ENCODE assay signal across 8 mouse cellular contexts in the genomic region with DNA sequence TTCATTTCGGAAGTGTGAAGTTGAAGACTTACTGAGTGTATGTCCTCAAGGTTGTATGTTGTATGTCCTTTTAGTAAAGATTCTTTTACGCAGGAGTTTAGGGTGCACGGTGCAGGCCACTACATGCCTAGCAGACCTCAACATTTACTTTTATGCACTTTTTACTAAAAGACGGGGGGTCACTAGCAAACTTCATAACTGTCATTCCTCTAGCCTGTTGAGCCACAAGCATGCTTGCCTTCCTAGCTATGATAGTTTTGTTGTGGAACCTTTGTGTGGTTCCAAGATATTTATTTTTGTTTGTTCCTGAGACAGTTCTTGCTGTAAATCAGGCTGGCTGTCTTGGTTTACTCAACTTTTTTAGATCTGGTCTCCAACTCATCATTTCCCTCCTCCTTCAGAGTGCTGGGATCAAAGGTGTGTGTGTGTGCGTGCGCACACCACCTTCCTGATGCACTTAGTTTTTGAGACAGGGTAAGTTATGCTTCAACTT. TPM values are rescaled to one million over a fixed set of nuclear protein-coding genes. Genes with fewer than 3 reads are reported as not detected.
DNase-seq lines count a peak whose midpoint lies in the region; ATAC-seq and TF ChIP-seq lines count a peak whose summit lies in the region.

No protein-coding gene starts in this region.

- DNase-seq in heart, postnatal 25 days (ENCODE audit: low spot score), result no peak
- DNase-seq in induced T-regulatory cell, adult 2 months (ENCODE audit: low read depth), result peak; percentile 59
- DNase-seq in cerebellum, adult 11 months, result no peak
- DNase-seq in adrenal gland, postnatal 14 days, result no peak
- no peak for DNase-seq in gastrocnemius, postnatal 36 days

- H3K9ac ChIP-seq in heart, embryonic 14.5 days (ENCODE audit: low read length), result peak overlapping the region; percentile 90
- peak overlapping the region; percentile 92 for H3K9ac ChIP-seq in midbrain, embryonic 12.5 days (replicated peaks)

- no peaks in the 10 kb centered on the region for H3K9me3 ChIP-seq in heart, embryonic 14.5 days (ENCODE audit: control insufficient read depth, low read length)
- H3K9me3 ChIP-seq in midbrain, embryonic 12.5 days, result no peaks in the 10 kb centered on the region

- no peak for TF ChIP-seq CTCF in bone marrow, adult 2 months (IDR thresholded peaks at IDR 0.05; ENCODE audit: control insufficient read depth, insufficient read depth, low read length)

- peaks cover 0 to 11% of the 10 kb centered on the region in 2 experiments; a peak in 2 of 4 replicates for H3K4me1 ChIP-seq in heart, embryonic 14.5 days (ENCODE audit: control insufficient read depth in 2 of 2, insufficient read depth in 2 of 2, low read length in 2 of 2)
- no peaks in the 10 kb centered on the region for H3K4me1 ChIP-seq in bone marrow, adult 2 months (ENCODE audit: control insufficient read depth, insufficient read depth, low read length)
- peaks cover 31% of the 10 kb centered on the region for H3K4me1 ChIP-seq in midbrain, embryonic 12.5 days

- intact Hi-C loops in heart, postnatal 25 days (cut with DNase I), result loop anchor here (2.0 kb wide), 1 partner anchor 27 kb away; a partner anchor contains a TSS
- intact Hi-C loops in gastrocnemius, postnatal 36 days (cut with DNase I), result no loop called here

- no peak for TF ChIP-seq POLR2A in bone marrow, adult 2 months (IDR thresholded peaks at IDR 0.05; ENCODE audit: borderline replicate concordance, control insufficient read depth, low read depth, low read length)

- H3K27ac ChIP-seq in heart, embryonic 14.5 days (replicated peaks in 1 of 2; ENCODE audit: control insufficient read depth in 1 of 2, insufficient read depth in 1 of 2, low read depth in 2 of 2, low read length in 2 of 2), result peak overlapping the region; percentile 22 to 98; a peak in 3 of 4 replicates
- no peak overlapping the region for H3K27ac ChIP-seq in bone marrow, adult 2 months (ENCODE audit: control insufficient read depth, insufficient read depth, low read depth, low read length, poor library complexity)
- no peak overlapping the region for H3K27ac ChIP-seq in midbrain, embryonic 12.5 days (replicated peaks)

- H3K4me2 ChIP-seq in heart, embryonic 14.5 days (ENCODE audit: low read length), result peak overlapping the region; percentile 97
- H3K4me2 ChIP-seq in midbrain, embryonic 12.5 days (replicated peaks), result peak overlapping the region; percentile 94

- no peak for ATAC-seq in heart, embryonic 14.5 days (ENCODE audit: insufficient number of reproducible peaks, insufficient read depth, low FRiP score, low read depth)
- ATAC-seq in midbrain, embryonic 12.5 days (ENCODE audit: low FRiP score, low read depth), result no peak

- H3K4me3 ChIP-seq in heart, embryonic 14.5 days (ENCODE audit: control insufficient read depth in 1 of 2, insufficient read depth in 1 of 2, low read depth in 1 of 2, low read length in 2 of 2), result peak overlapping the region; percentile 75 to 88
- H3K4me3 ChIP-seq in bone marrow, adult 2 months (replicated peaks; ENCODE audit: control insufficient read depth, low read depth, low read length), result peak overlapping the region; percentile 95
- H3K4me3 ChIP-seq in midbrain, embryonic 12.5 days, result peak overlapping the region; percentile 77

- 0% methylated on average over 6 of the region's 6 CpGs for WGBS in heart, embryonic 14.5 days
- 0% methylated on average over 6 of the region's 6 CpGs for WGBS in bone marrow, adult 2 months
- under 1% methylated on average over 6 of the region's 6 CpGs for WGBS in midbrain, embryonic 12.5 days

- peaks cover 31% of the 10 kb centered on the region for H3K36me3 ChIP-seq in heart, embryonic 14.5 days (ENCODE audit: control insufficient read depth, insufficient read depth, low read length)
- peaks cover 24% of the 10 kb centered on the region for H3K36me3 ChIP-seq in midbrain, embryonic 12.5 days

- H3K27me3 ChIP-seq in heart, embryonic 14.5 days (ENCODE audit: control insufficient read depth, insufficient read depth, low read length), result no peaks in the 10 kb centered on the region
- H3K27me3 ChIP-seq in midbrain, embryonic 12.5 days, result no peaks in the 10 kb centered on the region

RNA-seq across cellular contexts. Expression of a gene that starts 1.2 kb away (rescaled TPM):
- 340 and 357 TPM in 2 replicates for polyA plus RNA-seq in heart, embryonic 14.5 days (2014; fragmentation: Nextera tagmentation; extraction: Ambion mirVana)
- total RNA-seq in heart, postnatal 25 days (2021), result 10 to 100 TPM; 68.9 to 75.4 TPM
- polyA plus RNA-seq in bone marrow, adult 2 months (2011; ENCODE audit: insufficient read depth, insufficient read length, low replicate concordance, missing spikeins), result 212 and 214 TPM in 2 replicates
- polyA plus RNA-seq in midbrain, embryonic 12.5 days (2016; fragmentation: Nextera tagmentation; extraction: Ambion mirVana), result 730 and 734 TPM in 2 replicates
- total RNA-seq in adrenal gland, postnatal 14 days (2021), result 167 and 224 TPM in 2 replicates
- total RNA-seq in gastrocnemius, postnatal 36 days (2021), result 10 to 100 TPM; 32.6 to 42.1 TPM

RNA-seq across cellular contexts. Expression of a gene that starts 25.8 kb away (rescaled TPM):
- polyA plus RNA-seq in heart, embryonic 14.5 days (2014; fragmentation: Nextera tagmentation; extraction: Ambion mirVana), result 68.0 and 70.3 TPM in 2 replicates
- 10 to 100 TPM; 32.8 to 38.2 TPM for total RNA-seq in heart, postnatal 25 days (2021)
- 139 and 214 TPM in 2 replicates for polyA plus RNA-seq in bone marrow, adult 2 months (2011; ENCODE audit: insufficient read depth, insufficient read length, low replicate concordance, missing spikeins)
- 150 and 151 TPM in 2 replicates for polyA plus RNA-seq in midbrain, embryonic 12.5 days (2016; fragmentation: Nextera tagmentation; extraction: Ambion mirVana)
- 55.0 and 73.5 TPM in 2 replicates for total RNA-seq in adrenal gland, postnatal 14 days (2021)
- total RNA-seq in gastrocnemius, postnatal 36 days (2021), result 10 to 100 TPM; 23.0 to 26.1 TPM

RNA-seq across cellular contexts. Expression of a gene that starts 57.2 kb away (rescaled TPM):
- polyA plus RNA-seq in heart, embryonic 14.5 days (2014; fragmentation: Nextera tagmentation; extraction: Ambion mirVana), result 51.7 and 57.7 TPM in 2 replicates
- total RNA-seq in heart, postnatal 25 days (2021), result 100 to 1,000 TPM in 1 of 2 experiments, 10 to 100 TPM in 1; 30.1 to 102 TPM
- polyA plus RNA-seq in bone marrow, adult 2 months (2011; ENCODE audit: insufficient read depth, insufficient read length, low replicate concordance, missing spikeins), result 5.2 and 27.7 TPM in 2 replicates
- 23.5 and 24.8 TPM in 2 replicates for polyA plus RNA-seq in midbrain, embryonic 12.5 days (2016; fragmentation: Nextera tagmentation; extraction: Ambion mirVana)
- 126 and 202 TPM in 2 replicates for total RNA-seq in adrenal gland, postnatal 14 days (2021)
- total RNA-seq in gastrocnemius, postnatal 36 days (2021), result 10 to 100 TPM; 17.6 to 27.2 TPM

Comparison
In these comparisons a context has a peak if more than half of its experiments do, and no peak if none do; other contexts are left out.
1. H3K27ac ChIP-seq: peak in heart, embryonic 14.5 days (2 of 2); none in bone marrow, adult 2 months (single experiment) and midbrain, embryonic 12.5 days (single experiment).
2. Peak in every context shown above with its lines, with median percentiles within 50 percentile points of each other: H3K4me3 ChIP-seq.